Mouse (Mus musculus): Measurements from ENCODE around the gene Tcta.
"Not testable (repeated sequence)": the region's sequence is repeated elsewhere in the genome, so short reads cannot be mapped to it uniquely, and the experiment has no call there.

Gene Tcta

GRCm38 (mm10) chr9:108305629-108306520 lies at the start of gene Tcta, which contains the start of gene Rhoa:
Tcta (minus strand) TSS chr9:108306160.
Rhoa (plus strand) TSS chr9:108306129.
- DNase-seq, result peak; percentile 100

GRCm38 (mm10) chr9:108349727-108350126 lies 43.8 kb upstream of the Tcta start:
- no peak for DNase-seq

- no peak for DNase-seq
Observed at GRCm38 (mm10) chr9:108348290-108348680, 42.3 kb upstream of the Tcta start.

DNA sequence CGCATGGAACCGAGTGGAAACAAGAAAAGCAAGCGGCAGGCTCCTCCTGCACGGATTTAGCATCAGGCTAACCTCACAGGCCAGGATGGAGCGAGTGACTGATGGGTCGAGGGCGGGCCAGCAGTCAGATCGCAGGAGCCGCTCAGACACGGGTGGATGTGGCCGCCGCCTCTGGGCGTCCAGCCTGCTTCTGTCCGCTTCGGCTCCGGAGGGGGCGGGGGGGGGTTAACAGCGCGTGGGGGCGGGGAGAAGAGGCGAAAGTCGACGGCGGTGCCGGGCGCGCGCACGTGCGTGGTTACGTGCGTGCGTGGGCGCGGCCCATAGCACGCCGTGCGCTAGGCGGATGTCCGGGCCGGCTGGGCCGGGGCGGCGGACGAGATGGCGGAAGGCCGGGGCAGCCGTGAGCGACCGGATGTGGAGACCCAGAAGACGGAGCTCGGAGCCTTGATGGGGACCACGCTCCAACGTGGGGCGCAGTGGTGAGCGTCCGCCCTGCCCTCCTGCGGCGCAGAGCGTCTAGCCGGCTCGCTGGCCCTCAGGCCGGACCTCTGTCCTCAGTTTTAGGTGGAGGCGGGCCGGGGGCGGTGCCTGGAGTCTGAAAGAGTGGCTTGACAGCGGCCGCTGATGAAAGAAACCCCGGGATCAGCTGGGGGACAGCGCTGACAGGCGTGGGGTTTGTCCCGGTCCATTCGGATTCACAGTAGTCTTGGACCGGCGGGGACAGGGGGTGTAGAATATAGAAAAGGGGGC lies 41.8 kb upstream of the Tcta start, which contains the start of gene Usp4:
Gene Usp4, plus strand, starts transcription at position 314 of the 750 bp plus-strand sequence.
- peak; percentile 88 for DNase-seq

DNA sequence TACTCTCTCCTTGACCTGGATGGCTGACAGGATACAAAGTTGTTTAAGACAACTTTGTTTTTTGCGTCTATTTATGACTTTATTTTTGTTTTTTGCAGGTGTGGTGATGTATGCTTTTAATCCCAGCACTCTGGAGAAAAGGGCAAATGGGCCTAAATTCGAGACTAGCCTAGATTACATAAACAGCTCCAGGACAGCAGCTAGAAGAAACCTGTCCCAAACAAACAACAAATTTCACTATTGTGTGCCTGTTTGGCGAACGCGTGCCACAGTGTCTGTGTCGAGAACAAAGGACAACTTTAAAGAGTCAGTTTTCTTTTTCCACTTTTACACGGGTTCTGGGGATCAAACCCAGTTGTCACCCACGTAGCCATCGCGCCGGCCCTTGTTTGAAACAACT lies 41.1 kb upstream of the Tcta start:
- DNase-seq, result no peak

DNA sequence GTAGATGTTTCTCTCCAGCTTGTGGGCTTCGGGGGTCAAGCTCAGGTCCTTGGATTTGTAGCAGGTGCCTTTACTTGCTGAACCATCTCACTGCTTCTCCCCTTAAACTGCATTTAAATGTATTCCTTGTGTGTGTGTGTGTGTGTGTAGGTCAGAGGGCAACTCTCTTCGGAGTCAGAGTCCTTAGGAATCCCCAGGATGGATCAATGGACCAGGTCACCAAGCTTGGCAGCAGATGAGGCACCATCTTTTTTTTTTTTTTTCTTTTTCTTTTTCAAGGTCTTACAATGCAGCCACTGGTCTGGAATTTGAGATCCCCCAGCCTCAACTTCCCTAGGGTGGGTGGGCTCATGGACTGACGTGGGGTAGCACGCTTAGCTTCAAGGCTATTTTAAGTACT lies 38.5 kb upstream of the Tcta start:
- DNase-seq, result no peak

DNA sequence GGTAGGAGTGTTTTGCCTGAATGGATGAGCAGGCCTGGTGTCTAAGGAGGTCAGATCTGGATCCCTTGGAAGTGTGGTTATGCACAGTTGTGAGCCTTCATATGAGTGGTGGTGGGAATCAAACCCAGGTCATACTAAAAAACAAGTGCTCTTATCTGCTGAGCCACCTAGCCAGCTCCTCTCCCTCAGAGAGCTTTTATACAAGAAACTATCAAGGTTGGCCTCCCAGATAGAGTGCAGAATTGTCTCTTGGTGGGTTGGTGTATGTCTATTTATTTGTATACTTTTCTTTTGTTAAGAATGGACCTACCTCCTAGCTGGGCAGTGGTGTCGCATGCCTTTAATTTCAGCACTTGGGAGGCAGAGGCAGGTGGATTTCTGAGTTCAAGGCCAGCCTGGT lies 37.9 kb upstream of the Tcta start:
- DNase-seq, result no peak

DNA sequence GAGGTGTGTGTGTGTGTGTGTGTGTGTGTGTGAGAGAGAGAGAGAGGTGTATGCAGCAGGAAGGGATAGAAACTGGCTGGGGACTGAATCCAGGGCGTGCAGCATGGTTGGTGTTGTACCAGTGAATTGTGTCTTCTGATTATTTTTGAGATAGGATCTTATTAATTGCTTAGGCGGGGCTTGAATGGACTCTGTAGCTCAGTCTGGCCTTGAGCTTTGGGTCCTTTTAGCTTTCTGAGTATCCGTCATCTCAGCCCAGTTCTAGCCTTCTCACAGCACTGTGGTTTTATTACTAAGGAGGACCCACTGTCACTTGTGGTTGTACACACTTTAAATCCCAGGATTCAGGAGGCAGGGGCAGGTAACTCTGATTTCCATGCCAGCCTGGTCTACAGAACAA lies 37.4 kb upstream of the Tcta start:
- no peak for DNase-seq

DNA sequence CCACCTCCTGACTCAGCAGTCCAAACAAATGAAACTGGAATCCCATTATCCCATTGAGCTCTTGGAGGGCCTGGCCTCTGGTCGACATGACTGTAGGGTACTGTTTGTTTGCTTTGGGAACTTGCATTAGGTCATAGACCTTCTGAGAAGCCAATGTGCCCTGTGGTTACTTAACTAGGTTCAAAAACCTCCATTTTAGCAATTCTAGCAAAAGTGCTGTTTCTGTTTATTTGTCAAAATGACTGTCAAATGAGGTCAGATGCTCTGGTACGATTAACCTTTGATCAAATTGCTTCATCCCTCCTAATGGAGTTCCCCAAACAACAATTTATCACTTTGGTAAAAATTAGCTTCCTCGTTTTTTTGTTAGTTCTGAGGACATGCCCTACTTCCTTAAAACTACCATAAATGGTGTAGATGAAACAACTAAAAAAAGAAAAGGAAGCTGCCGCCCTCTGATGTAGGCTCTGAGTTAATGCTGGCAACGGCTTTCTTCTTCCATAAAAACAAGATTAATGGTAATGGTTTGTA lies 36.4 kb upstream of the Tcta start:
- DNase-seq, result no peak

DNA sequence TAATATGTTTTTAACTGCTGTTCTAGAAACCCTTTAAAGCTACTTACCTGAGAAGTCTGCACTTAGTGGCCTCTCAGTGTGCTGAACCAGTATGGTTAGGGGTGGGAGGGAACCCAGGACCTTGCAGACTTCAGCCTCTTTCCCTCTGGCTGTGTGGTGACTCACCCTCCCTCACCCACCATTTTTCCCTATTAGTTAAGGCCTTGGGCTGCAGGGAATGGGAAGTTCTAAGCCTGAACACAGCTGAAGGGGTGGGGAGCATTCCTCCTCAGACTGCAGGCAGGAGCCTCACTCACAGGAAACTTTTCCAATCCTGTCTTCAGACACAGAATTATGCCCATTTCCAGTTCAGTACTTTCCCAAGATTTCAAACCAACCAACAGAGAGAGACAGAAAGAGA lies 35.8 kb upstream of the Tcta start:
- DNase-seq, result no peak

DNA sequence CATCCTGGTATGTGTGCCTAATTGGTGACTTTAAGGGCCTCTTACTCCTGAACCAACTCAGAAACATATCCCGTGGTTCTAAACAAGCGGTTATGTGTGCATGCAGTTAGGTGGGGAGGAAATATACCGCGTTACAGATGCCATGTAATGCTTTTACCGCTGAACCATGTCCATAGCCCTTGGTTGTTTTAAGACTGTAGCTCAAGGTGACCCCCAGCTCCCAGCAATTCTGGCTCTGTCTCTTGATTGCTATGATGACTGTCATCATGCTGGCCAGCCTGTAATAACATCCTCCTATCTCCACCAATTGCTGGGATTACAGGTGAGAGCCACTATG lies 35.1 kb upstream of the Tcta start:
- no peak for DNase-seq

- no peak for DNase-seq
Observed at GRCm38 (mm10) chr9:108340258-108341138, 34.5 kb upstream of the Tcta start.

DNA sequence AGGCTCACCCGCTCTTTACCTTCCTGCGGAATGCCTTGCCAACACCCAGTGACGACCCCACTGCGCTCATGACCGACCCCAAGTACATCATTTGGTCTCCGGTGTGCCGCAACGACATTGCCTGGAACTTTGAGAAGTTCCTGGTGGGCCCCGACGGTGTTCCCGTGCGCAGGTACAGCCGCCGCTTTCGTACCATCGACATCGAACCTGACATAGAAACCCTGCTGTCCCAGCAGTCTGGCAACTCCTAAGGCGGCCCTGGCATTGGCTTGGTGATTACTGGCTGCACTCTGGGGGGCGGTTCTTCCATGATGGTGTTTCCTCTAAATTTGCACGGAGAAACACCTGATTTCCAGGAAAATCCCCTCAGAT lies 33.9 kb upstream of the Tcta start:
- peak; percentile 34 for DNase-seq

GRCm38 (mm10) chr9:108338886-108339781 lies 33.2 kb upstream of the Tcta start, which contains the start of gene Gpx1:
Gpx1 (plus strand) TSS chr9:108338903.
- DNase-seq, result peak; percentile 86

DNA sequence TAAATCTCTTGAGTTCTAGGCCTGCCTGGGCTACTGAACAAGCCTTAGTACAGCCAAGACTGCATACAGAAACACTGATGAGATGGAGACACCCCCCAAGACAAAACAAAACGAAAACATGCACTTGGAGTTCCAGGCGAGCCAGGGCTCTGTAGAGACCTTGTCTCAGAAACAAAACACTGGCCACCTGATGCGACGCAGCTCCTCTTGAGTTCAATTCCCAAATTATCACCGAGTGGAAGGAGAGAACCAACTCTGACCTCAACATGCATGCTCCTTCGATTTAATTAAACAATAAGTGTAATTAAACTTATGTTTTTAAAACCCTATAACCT lies 32.6 kb upstream of the Tcta start:
- DNase-seq, result no peak

DNA sequence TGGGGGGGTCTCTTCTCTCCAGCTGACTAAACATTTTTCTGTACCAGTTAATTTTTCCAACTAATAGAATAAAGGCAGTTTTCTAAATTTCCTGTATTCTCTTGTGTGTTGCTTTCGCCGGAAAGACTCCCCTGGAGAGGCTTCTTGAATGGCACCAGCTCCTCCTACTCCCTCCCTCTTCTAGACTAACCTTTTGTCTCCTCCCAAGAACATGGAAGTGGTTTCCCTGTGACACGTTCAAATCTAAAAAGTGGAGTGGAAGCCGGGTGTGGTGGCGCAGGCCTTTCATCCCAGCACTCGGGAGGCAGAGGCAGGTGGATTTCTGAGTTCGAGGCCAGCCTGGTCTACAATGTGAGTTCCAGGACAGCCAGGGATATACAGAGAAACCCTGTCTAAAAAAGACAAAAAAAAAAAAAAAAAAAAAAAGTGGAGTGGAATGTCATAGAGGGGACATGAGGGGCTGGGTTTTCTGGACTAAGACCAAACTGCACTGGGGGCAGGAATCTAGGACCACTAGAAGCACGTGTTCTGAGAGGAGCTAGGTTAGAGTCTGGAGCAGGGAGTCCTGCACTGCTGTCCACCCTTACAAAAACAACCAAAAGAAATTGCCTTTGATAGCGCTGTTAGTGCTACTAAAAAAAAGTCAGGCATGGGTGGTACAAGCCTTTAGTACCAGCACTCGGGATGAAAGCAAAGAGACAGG lies 32.0 kb upstream of the Tcta start:
- DNase-seq, result no peak

- no peak for DNase-seq
Observed at GRCm38 (mm10) chr9:108325811-108326210, 19.9 kb upstream of the Tcta start.

GRCm38 (mm10) chr9:108324784-108325183 lies 18.8 kb upstream of the Tcta start:
- no peak for DNase-seq

- DNase-seq, result not testable (repeated sequence)
Observed at GRCm38 (mm10) chr9:108322054-108322453, 16.1 kb upstream of the Tcta start.

GRCm38 (mm10) chr9:108318462-108318861 lies 12.5 kb upstream of the Tcta start:
- DNase-seq, result no peak

GRCm38 (mm10) chr9:108317572-108317971 lies 11.6 kb upstream of the Tcta start:
- DNase-seq, result no peak

Measured in cerebellum, adult 11-12 months (tissue).